Mouse (Mus musculus) common myeloid progenitor, adult 5-6 weeks (primary cell): ENCODE data around the gene Sidt1. TPM values are rescaled to one million over a fixed set of nuclear protein-coding genes. Genes with fewer than 3 reads are reported as not detected.

Experiments
- ATAC-seq: replicated peaks from 2 replicates; pipeline ENCODE4 v1.8.0; 2016; ENCODE audit warnings: low read depth, mild to moderate bottlenecking, moderate TSS enrichment, inconsistent platforms; ENCODE audit not compliant: poor library complexity, severe bottlenecking
- total RNA-seq: library from RNA; stranded (forward); fragments of 200-1000, 187-1606 nt; gene quantifications from 2 replicates; pipeline ENCODE4 v1.2.3, GENCODE M21; 2017

Gene Sidt1
- total RNA-seq, 1 experiment from 2014 or later = not detected

GRCm38 (mm10) chr16:44190968-44191367, 142.0 kb downstream of the Sidt1 start:
- no peak for ATAC-seq

Other genes with a start within 250 kb of the Sidt1 start
- 54.5 and 62.3 TPM in 2 replicates for gene Atp6v1a, start 193.5 kb downstream of the Sidt1 start, total RNA-seq
- 144 and 169 TPM in 2 replicates for gene Naa50, start 193.4 kb downstream of the Sidt1 start, total RNA-seq
- gene Usf3, start 159.9 kb downstream of the Sidt1 start, total RNA-seq = 14.4 and 18.0 TPM in 2 replicates
- gene Spice1, start 13.9 kb upstream of the Sidt1 start, total RNA-seq = 28.3 and 45.9 TPM in 2 replicates
- gene Cfap44, start 61.6 kb upstream of the Sidt1 start, total RNA-seq = not detected in 2 replicates
- gene Boc, start 225.7 kb upstream of the Sidt1 start, total RNA-seq = not detected in 2 replicates